Mouse (Mus musculus) embryo, embryonic 11 days (tissue): ENCODE measurements around the gene Itpr1.

ENCODE experiments used
- DNase-seq: peaks from one replicate; pipeline ENCODE4 v3.0.0-alpha.2; 2015

The Itpr1 gene

GRCm38 (mm10) chr6:108214294-108214925, 1.5 kb downstream of the Itpr1 start:
- DNase-seq, result no peak

DNA sequence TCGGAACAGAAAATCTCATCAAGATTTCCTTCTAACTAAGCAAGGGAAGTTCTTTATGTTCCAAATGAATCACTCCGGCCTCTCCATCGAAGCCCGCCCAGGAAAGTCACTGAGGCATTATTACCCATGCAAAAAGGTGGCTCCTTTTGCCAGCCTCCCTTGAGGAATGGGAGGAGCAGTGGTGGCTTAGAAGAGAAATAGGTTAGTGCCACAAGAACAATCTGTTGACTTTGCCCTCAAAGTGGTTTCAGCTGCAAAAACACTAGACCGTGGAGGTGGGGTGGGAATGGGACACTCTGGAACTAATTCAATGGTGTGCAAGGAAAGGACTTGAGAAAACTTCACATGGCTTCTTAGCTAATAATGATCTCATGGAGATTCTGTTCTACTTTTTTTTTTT, 3.2 kb downstream of the Itpr1 start:
- DNase-seq, result no peak

DNA sequence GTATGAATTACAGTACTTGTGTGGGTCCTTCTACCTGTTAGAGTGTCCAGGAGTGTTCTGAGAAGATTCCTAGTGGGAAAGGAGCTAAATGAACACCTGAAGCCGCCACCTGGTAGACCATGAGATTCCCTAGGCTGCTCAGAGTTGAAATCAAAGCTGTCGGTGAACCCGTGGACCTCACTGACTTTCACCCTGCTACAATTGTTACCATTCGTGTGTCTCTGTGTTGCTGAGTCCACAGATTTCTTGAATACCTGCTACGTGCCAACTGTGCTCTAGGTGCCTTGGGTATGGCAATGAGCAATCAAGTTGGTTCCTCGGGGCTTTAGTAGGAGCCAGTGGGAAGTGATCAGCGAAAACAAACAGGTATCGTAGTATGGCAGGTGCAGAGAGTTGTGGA, 3.9 kb downstream of the Itpr1 start:
- DNase-seq, result no peak

DNA sequence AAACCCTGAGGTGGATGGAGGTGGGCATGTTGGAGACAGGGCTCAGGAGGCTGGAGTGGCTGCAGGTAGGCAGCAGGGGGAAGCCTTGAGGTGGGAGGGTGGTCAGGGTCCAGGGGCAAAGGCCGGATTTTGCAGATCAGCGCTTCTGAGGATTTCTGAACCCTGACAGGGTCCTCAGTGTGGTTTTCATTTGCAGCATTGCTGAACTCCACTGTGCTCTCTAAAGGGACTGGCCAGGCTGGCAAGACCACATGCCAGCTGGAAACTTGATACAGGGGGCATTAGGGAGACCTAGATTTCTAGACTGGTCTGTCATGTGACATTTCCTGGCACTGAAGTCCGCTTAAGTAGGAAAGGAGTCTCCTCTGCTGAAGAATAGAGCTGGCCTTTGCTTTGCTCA, 5.1 kb downstream of the Itpr1 start:
- DNase-seq, result no peak

GRCm38 (mm10) chr6:108222435-108222834, 9.5 kb downstream of the Itpr1 start:
- DNase-seq, result no peak

- no peak for DNase-seq
Observed at GRCm38 (mm10) chr6:108222875-108223274, 10.0 kb downstream of the Itpr1 start.

GRCm38 (mm10) chr6:108224361-108224760, 11.5 kb downstream of the Itpr1 start:
- DNase-seq, result no peak

DNA sequence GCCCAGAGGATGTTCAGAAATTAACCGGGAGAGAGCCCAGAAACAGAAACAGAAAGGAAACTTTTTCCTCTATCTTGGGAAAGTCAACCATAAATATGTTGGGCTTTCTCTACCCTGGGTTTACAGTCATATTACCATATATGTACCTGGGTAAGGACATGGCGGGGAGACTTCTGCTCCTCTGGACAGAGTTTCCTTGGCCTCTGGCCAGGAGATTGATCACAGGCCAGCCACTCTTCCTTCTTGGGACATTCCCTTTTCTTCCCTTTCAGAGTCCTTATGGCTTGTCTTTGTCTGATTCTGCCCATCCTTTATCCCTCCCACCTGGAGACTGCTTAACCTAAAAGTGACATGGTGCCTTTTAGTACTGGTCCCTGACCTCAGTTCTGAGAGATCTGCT, 12.1 kb downstream of the Itpr1 start:
- no peak for DNase-seq

DNA sequence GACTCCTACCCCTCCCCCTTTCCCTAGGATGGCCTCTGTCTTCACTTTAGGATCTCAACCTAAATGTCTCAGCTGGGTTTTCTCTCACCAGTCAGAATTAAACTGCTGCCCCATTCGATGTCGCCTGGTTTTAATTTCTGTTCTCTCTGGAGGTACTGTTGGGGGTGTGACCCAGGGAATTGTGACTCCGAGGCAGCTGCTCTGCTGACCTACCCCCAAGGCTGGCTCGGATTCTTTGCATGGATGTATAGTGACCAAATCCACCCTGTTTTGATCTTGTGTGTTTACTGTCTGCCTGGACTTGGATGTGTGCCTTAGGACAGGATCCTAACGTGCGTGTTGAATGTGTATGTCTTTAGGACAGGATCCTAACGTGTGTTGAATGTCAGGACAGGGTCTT, 13.3 kb downstream of the Itpr1 start:
- DNase-seq, result no peak

DNA sequence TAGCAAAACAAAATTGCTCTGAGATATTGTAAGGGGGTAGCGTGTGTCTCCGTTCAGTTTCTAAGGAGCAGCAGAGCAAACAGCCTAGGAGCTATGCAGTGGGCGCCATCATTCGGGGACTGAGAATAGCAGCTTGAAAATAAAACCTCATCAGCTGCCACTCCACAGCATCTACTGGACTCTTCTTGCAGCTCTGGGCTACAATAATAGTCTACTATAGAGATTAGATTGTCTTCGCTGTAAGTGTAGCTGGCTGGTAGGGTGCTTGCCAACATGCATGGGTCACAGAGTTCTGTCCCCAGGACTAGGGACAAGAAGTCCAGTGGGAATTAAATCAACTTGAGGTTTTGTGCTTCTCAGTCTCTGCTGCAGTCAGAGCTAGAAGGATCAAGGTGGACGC, 14.6 kb downstream of the Itpr1 start:
- DNase-seq, result no peak

GRCm38 (mm10) chr6:108228048-108228447, 15.2 kb downstream of the Itpr1 start:
- DNase-seq, result no peak

- no peak for DNase-seq
Observed at GRCm38 (mm10) chr6:108228601-108229000, 15.7 kb downstream of the Itpr1 start.

- DNase-seq, result no peak
Observed at GRCm38 (mm10) chr6:108230608-108231007, 17.7 kb downstream of the Itpr1 start.

DNA sequence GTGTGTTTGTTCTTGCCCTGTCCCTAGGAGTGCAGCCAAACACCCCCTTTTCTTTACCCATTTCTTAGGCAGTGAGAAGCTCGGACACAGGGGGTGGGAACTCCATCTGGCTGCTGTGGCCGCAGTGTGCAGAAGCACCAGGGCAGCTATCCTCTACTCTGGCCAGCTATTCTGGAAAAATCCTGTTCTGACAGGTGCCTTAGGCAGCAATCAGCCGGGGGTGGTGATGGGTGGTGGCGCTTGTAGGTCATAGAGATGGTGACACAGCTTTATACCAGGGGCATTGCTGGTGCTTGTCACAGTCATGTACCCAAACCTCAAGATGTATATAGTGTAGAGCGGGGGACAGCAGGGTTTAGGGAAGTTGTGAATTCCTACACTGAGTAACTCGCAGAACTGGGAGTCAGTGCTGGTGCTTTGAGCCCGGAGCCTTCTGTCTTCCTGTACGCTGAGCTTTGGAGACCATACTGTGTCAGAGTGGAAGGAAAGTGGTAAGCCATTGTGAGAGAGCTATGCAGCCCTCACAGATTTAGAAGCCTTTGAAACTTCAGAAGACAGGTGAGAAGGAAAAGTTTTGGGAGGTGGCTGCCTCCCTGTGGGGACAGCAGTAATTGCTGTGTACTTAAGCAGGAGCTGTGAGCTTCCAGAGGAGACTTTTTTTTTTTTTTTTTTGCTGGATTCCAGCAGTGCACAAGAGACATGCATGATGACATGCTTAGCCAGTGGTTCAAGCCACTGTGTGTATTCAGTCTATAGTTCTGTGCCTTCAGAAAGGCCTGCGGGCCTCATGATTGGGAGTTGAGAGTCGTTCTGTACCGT, 19.2 kb downstream of the Itpr1 start:
- no peak for DNase-seq

GRCm38 (mm10) chr6:108233070-108233469, 20.2 kb downstream of the Itpr1 start:
- no peak for DNase-seq

GRCm38 (mm10) chr6:108234536-108234935, 21.6 kb downstream of the Itpr1 start:
- no peak for DNase-seq

DNA sequence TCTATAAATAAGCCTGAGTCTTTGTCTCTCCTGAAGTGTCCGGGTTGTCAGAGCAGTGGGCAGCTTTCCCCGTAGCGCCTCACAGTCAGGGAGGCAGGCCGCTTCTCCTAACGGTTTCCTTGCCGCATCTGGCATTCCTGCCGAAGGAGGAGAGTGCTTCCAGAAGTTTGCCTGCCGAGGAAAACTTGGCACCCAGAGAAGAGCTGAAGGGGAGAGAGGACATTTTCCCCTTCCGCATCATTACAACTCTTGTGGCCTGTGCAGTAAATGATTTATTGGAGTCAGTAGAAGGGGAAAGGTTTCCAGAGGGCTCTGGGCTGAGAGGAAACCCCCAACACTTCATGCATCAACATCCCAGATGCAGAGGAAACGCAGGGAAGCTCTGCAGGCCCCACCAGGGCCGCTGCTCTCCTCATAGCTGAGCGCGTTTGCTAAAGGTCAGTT, 22.8 kb downstream of the Itpr1 start:
- peak; percentile 57 for DNase-seq

- no peak for DNase-seq
Observed at GRCm38 (mm10) chr6:108236411-108236921, 23.6 kb downstream of the Itpr1 start.

DNA sequence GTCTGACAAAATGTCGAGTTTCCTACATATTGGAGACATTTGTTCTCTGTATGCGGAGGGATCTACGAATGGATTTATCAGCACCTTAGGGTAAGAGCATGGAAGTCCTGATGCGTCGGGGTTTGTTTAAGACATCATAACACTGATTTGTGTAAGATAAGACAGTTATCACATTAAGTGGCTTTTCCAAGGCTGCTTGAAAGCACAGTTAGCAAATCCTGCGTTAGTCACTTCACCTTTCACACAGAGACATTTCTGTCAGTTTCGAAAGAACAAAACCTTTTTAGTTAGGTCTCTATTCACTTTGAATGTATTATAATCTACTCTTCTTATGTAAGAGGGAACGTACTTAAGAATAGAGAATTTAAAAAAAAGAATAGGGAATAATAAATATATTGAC, 24.1 kb downstream of the Itpr1 start:
- no peak for DNase-seq

GRCm38 (mm10) chr6:108237585-108237984, 24.7 kb downstream of the Itpr1 start:
- DNase-seq, result no peak

DNA sequence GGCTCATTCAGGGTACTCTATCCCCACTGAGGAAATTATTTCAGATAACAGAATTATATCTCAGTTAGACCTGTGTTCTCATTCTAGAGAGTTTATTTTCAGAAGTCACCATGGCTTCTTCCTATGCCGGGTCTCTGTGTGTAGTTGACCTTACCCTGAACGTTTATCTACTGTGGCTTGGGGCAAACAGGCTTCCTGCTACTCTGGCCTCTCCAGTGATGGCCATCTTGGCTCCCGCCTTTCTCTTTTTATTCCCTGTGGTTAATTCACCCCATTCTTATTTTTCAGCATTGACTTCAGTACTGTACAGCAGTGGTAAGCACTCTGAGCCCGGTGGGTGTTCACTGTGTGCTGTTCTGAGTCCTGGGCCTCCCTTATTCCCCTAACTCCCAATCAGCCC, 25.1 kb downstream of the Itpr1 start:
- DNase-seq, result no peak

DNA sequence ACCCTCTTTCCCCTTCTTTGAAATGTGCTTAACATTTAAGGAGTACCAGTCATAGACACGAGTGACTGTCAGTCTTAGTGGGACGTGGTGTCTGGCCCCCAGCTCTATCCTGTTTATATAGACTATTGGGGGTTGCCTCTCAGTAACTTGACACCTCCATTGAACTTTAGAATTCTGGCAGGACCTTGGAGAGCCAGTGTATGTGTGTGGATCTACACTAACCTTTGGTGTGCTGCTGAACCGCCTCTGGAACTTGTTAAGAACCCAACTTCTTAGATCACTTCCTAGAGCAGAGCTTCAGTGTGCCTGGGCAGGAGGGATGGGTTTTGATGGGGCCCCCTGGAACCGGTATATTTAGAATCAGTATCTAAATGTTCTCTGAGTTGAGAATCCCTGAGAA, 26.2 kb downstream of the Itpr1 start:
- no peak for DNase-seq

- DNase-seq, result no peak
Observed at GRCm38 (mm10) chr6:108240004-108240403, 27.1 kb downstream of the Itpr1 start.

DNA sequence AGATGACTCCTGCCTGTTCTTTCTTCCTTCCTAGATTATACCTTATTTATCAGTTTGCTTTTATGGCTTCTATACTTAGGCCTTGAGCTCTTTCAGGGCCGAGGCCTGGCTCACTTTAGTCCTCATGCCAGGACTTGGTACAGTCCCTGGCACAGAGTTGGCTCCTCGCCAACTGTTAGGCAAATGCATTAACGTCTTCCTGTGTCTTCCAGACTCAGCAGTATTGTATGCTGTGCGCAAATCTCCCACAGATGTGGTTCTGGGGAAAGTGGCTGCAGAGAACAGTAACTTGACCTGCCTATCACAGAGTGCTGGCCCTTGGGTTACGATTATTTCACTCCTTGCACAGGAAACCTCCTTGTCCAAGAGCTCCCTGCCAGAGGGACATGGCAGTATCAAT, 27.9 kb downstream of the Itpr1 start:
- DNase-seq, result no peak
